In the genomic region with DNA sequence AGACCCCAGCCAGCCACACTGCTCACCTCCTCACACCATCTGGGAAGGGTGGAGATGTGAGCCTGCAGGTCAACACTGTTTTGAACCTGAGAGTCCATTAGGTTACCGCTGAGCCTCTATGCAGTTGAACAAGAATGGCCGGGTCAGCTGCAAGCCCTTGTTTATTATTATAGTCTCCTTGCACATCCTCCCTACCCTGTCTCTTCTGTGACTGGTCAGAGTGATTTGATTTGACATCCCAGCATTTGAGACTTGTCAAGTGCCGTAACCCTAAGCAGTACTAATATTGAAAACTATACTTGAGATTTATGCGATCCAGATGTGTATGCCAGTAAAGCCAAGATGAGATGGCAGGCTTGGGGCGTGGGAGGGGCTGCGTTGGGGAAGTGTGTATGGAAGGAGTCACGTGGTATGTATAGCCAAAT, we compare ENCODE assay signal across 12 mouse cellular contexts.
DNase-seq lines count a peak whose midpoint lies in the region; ATAC-seq and TF ChIP-seq lines count a peak whose summit lies in the region.
"Had no signal": no experiment of that assay in that cellular context is flagged by ENCODE, and none has a peak within 500 bp of the region (broad histone marks: within the 10 kb centered on the region; RNA-seq: fewer than 3 reads in every experiment).

No protein-coding gene starts in this region.

- H3K4me2 ChIP-seq in midbrain, postnatal 0 days (ENCODE audit: low read depth, low read length, poor library complexity, severe bottlenecking), result no peak overlapping the region
- no peak overlapping the region for H3K4me2 ChIP-seq in embryonic facial prominence, embryonic 15.5 days (replicated peaks)
- no peak overlapping the region for H3K4me2 ChIP-seq in limb, embryonic 14.5 days (replicated peaks; ENCODE audit: low read depth, low read length, severe bottlenecking)

- peaks cover 47% of the 10 kb centered on the region for H3K4me1 ChIP-seq in midbrain, embryonic 10.5 days
- no peaks in the 10 kb centered on the region for H3K4me1 ChIP-seq in midbrain, postnatal 0 days (ENCODE audit: insufficient read depth, low read length)
- peaks cover 26% of the 10 kb centered on the region for H3K4me1 ChIP-seq in embryonic facial prominence, embryonic 15.5 days
- peaks cover 32% of the 10 kb centered on the region for H3K4me1 ChIP-seq in limb, embryonic 14.5 days (ENCODE audit: control insufficient read depth, insufficient read depth, low read length)

- ATAC-seq in midbrain, postnatal 0 days (ENCODE audit: low FRiP score), result no peak
- ATAC-seq in embryonic facial prominence, embryonic 15.5 days (ENCODE audit: insufficient number of reproducible peaks, low FRiP score, low TSS enrichment, low read depth), result peak; percentile 40; the same call in 1 of the 2 replicates
- peak; percentile 68 for ATAC-seq in limb, embryonic 14.5 days (ENCODE audit: low FRiP score, low read depth)

- H3K4me3 ChIP-seq in midbrain, embryonic 10.5 days, result no peak overlapping the region
- no peak overlapping the region for H3K4me3 ChIP-seq in midbrain, postnatal 0 days (ENCODE audit: low read depth, low read length)
- H3K4me3 ChIP-seq in embryonic facial prominence, embryonic 15.5 days (replicated peaks), result no peak overlapping the region
- H3K4me3 ChIP-seq in limb, embryonic 14.5 days (replicated peaks; ENCODE audit: low read length), result no peak overlapping the region

- TF ChIP-seq CTCF in midbrain, postnatal 0 days (IDR thresholded peaks at IDR 0.05), result no peak

- no peaks in the 10 kb centered on the region for H3K9me3 ChIP-seq in midbrain, embryonic 10.5 days (replicated peaks)
- no peaks in the 10 kb centered on the region for H3K9me3 ChIP-seq in midbrain, postnatal 0 days (ENCODE audit: low read length)
- no peaks in the 10 kb centered on the region for H3K9me3 ChIP-seq in embryonic facial prominence, embryonic 15.5 days (replicated peaks)
- no peaks in the 10 kb centered on the region for H3K9me3 ChIP-seq in limb, embryonic 14.5 days (ENCODE audit: control insufficient read depth, low read length)

- peak; percentile 55 for DNase-seq in embryo, embryonic 10 days (ENCODE audit: low spot score)
- no peak for DNase-seq in embryo, embryonic 9.5 days (ENCODE audit: extremely low spot score)
- DNase-seq in midbrain, embryonic 10.5 days (ENCODE audit: low spot score), result peak; percentile 34
- no peak for DNase-seq in midbrain, postnatal 0 days (ENCODE audit: low spot score)
- peak; percentile 41 for DNase-seq in limb, embryonic 14.5 days (ENCODE audit: low spot score)
- DNase-seq in layer of hippocampus, adult 18-20 months (ENCODE audit: low spot score in 2 of 2), result no peak
- DNase-seq in urinary bladder, postnatal 14 days (ENCODE audit: low spot score), result no peak
- DNase-seq: adrenal gland, postnatal 14 days; kidney, adult 8-10 months; layer of hippocampus, adult 9-11 months; lung, adult 2 months had no signal

- H3K27me3 ChIP-seq in midbrain, embryonic 10.5 days (ENCODE audit: low read depth, poor library complexity, severe bottlenecking), result peaks cover 20% of the 10 kb centered on the region
- no peaks in the 10 kb centered on the region for H3K27me3 ChIP-seq in midbrain, postnatal 0 days (ENCODE audit: insufficient read depth, low read length)
- H3K27me3 ChIP-seq in embryonic facial prominence, embryonic 15.5 days, result no peaks in the 10 kb centered on the region
- no peaks in the 10 kb centered on the region for H3K27me3 ChIP-seq in limb, embryonic 14.5 days (ENCODE audit: control insufficient read depth, insufficient read depth, low read length)

- WGBS in midbrain, embryonic 10.5 days, result 74% methylated on average over 7 of the region's 7 CpGs
- WGBS in midbrain, postnatal 0 days, result 69% methylated on average over 7 of the region's 7 CpGs
- WGBS in embryonic facial prominence, embryonic 15.5 days, result 21% methylated on average over 7 of the region's 7 CpGs
- WGBS in limb, embryonic 14.5 days, result 28% methylated on average over 7 of the region's 7 CpGs

- H3K9ac ChIP-seq in midbrain, postnatal 0 days (replicated peaks; ENCODE audit: low read length, poor library complexity, severe bottlenecking), result no peak overlapping the region
- no peak overlapping the region for H3K9ac ChIP-seq in embryonic facial prominence, embryonic 15.5 days
- H3K9ac ChIP-seq in limb, embryonic 14.5 days (ENCODE audit: low read depth, low read length, severe bottlenecking), result no peak overlapping the region

- H3K27ac ChIP-seq in midbrain, embryonic 10.5 days (replicated peaks), result no peak overlapping the region
- H3K27ac ChIP-seq in midbrain, postnatal 0 days (ENCODE audit: low read depth, low read length), result no peak overlapping the region
- H3K27ac ChIP-seq in embryonic facial prominence, embryonic 15.5 days (replicated peaks), result no peak overlapping the region
- no peak overlapping the region for H3K27ac ChIP-seq in limb, embryonic 14.5 days (replicated peaks; ENCODE audit: low read depth, low read length)

- no peak for TF ChIP-seq POLR2A in limb, embryonic 14.5 days (IDR thresholded peaks at IDR 0.05; ENCODE audit: borderline replicate concordance, extremely low read depth, insufficient read depth, insufficient read length)

- H3K36me3 ChIP-seq in midbrain, embryonic 10.5 days, result no peaks in the 10 kb centered on the region
- H3K36me3 ChIP-seq in midbrain, postnatal 0 days (ENCODE audit: insufficient read depth, low read length), result no peaks in the 10 kb centered on the region
- no peaks in the 10 kb centered on the region for H3K36me3 ChIP-seq in embryonic facial prominence, embryonic 15.5 days
- H3K36me3 ChIP-seq in limb, embryonic 14.5 days (ENCODE audit: control insufficient read depth, insufficient read depth, low read length), result no peaks in the 10 kb centered on the region

Comparison
In these comparisons a context has a peak if more than half of its experiments do, and no peak if none do; other contexts are left out.
1. DNase-seq: peak in embryo, embryonic 10 days (single experiment), midbrain, embryonic 10.5 days (single experiment) and limb, embryonic 14.5 days (single experiment); none in embryo, embryonic 9.5 days (single experiment), midbrain, postnatal 0 days (single experiment), layer of hippocampus, adult 18-20 months (0 of 2) and urinary bladder, postnatal 14 days (single experiment).